Mouse (Mus musculus) myocyte (in vitro differentiated cells): ENCODE results near the gene Agpat4.

Experiments
- CEBPB ChIP-seq: IDR thresholded peaks from 2 replicates; pipeline ENCODE4 v1.6.1; 2011; ENCODE audit warnings: mild to moderate bottlenecking, moderate library complexity; ENCODE audit not compliant: poor library complexity, insufficient read depth, severe bottlenecking
- E2F4 ChIP-seq: IDR thresholded peaks from one replicate; pipeline ENCODE4 v1.6.1; 2011; ENCODE audit warnings: mild to moderate bottlenecking, control low read depth, moderate library complexity; ENCODE audit not compliant: insufficient read depth
- MAX ChIP-seq: IDR thresholded peaks from one replicate; pipeline ENCODE4 v1.6.1; 2011; ENCODE audit warnings: low read depth, mild to moderate bottlenecking, control low read depth
- MYOD1 ChIP-seq, 3 experiments: IDR thresholded peaks; one replicate each; pipeline ENCODE4 v1.6.1; 2011; ENCODE audit warnings: control low read depth in 2 of 3, low read depth in 2 of 3, mild to moderate bottlenecking in 2 of 3, moderate library complexity in 1 of 3; ENCODE audit not compliant: insufficient read length in 2 of 3, control insufficient read depth in 1 of 3
- MYOG ChIP-seq, 3 experiments: IDR thresholded peaks; one replicate each; pipeline ENCODE4 v1.6.1; 2011; ENCODE audit warnings: control low read depth in 2 of 3, low read depth in 2 of 3, mild to moderate bottlenecking in 2 of 3; ENCODE audit not compliant: insufficient read length in 2 of 3, control insufficient read depth in 1 of 3, insufficient read depth in 1 of 3
- POLR2A ChIP-seq: IDR thresholded peaks from one replicate; pipeline ENCODE4 v1.6.1; 2011; ENCODE audit warnings: low read depth, mild to moderate bottlenecking, control low read depth, moderate library complexity; ENCODE audit not compliant: insufficient read length
- POLR2AphosphoS2 ChIP-seq: IDR thresholded peaks from one replicate; pipeline ENCODE4 v1.6.1; 2011; ENCODE audit warnings: low read depth, control low read depth; ENCODE audit not compliant: insufficient read length
- REST ChIP-seq: IDR thresholded peaks from one replicate; pipeline ENCODE4 v1.6.1; 2011; ENCODE audit warnings: mild to moderate bottlenecking, control low read depth, moderate library complexity; ENCODE audit not compliant: insufficient read depth, insufficient read length
- SRF ChIP-seq: IDR thresholded peaks from one replicate; pipeline ENCODE4 v1.6.1; 2011; ENCODE audit warnings: low read depth; ENCODE audit not compliant: control insufficient read depth, insufficient read length
- TCF12 ChIP-seq: IDR thresholded peaks from one replicate; pipeline ENCODE4 v1.6.1; 2011; ENCODE audit warnings: mild to moderate bottlenecking, control low read depth; ENCODE audit not compliant: poor library complexity, insufficient read depth, severe bottlenecking
- USF1 ChIP-seq: IDR thresholded peaks from one replicate; pipeline ENCODE4 v1.6.1; 2011; ENCODE audit warnings: low read depth, mild to moderate bottlenecking, control low read depth, moderate library complexity

- TF ChIP-seq MAX (no peak), POLR2AphosphoS2 (no peak), POLR2A (no peak), TCF12 (no peak), USF1 (no peak), MYOD1 (IDR thresholded peaks at IDR 0.05; ENCODE audit: control insufficient read depth in 1 of 3, insufficient read length in 2 of 3, low read depth in 2 of 3) (no peak), REST (no peak), E2F4 (no peak), CEBPB (no peak), MYOG (IDR thresholded peaks at IDR 0.05; ENCODE audit: control insufficient read depth in 1 of 3, insufficient read depth in 1 of 3, insufficient read length in 2 of 3, low read depth in 2 of 3) (no peak), SRF (no peak)
Measured at GRCm38 (mm10) chr17:12160061-12160421, 41.5 kb downstream of the Agpat4 start.
